Mouse (Mus musculus) urinary bladder, adult 2 months (tissue): ENCODE data around the gene Rpl36. TPM values are rescaled to one million over a fixed set of nuclear protein-coding genes. Genes with fewer than 3 reads are reported as not detected.
"Not testable (repeated sequence)": the region's sequence is repeated elsewhere in the genome, so short reads cannot be mapped to it uniquely, and the experiment has no call there.

Experiments used
- DNase-seq: peaks from one replicate; pipeline ENCODE4 v3.0.0; 2022; ENCODE audit warnings: low spot score
- polyA plus RNA-seq: library from polyadenylated mRNA; depleted of rRNA; stranded (reverse); fragments of >200 nt; gene quantifications from 2 replicates; pipeline ENCODE4 v1.2.3, GENCODE M21; 2012

Gene Rpl36
- polyA plus RNA-seq, 1 experiment: 2,588 TPM

- DNase-seq: no peak
Observed at GRCm38 (mm10) chr17:56608699-56609098, 4.5 kb upstream of the Rpl36 start.

- DNase-seq: peak; percentile 86
Observed at GRCm38 (mm10) chr17:56609452-56610171, 3.6 kb upstream of the Rpl36 start, which contains the start of gene 2410015M20Rik. Gene 2410015M20Rik, minus strand, starts transcription at chr17:56609771.

DNA sequence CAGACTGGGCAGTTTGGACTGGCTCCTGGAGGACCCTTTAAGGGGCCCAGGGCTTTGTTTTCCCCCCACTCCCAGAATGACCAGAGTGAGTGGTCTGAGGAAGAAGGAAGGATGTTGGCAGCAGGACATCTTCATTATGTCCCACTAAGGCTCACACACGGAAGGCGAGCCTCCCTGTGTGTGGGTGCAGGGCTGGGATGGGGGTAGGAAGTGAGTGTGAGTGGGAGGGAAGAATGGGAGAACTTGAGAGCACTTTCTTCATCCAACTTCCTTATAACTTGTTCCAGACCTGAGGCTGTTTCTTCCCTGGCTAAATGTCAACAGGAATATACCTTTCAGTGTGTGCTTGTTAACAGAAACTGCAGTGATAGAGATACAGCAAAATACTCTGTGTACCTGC lies 1.9 kb upstream of the Rpl36 start:
- no peak for DNase-seq

GRCm38 (mm10) chr17:56611861-56612564 lies 1.2 kb upstream of the Rpl36 start:
- DNase-seq: no peak

- not testable (repeated sequence) for DNase-seq
Observed at GRCm38 (mm10) chr17:56612565-56612939, 664 bp upstream of the Rpl36 start.

GRCm38 (mm10) chr17:56613893-56614292 lies 677 bp downstream of the Rpl36 start:
- not testable (repeated sequence) for DNase-seq

DNA sequence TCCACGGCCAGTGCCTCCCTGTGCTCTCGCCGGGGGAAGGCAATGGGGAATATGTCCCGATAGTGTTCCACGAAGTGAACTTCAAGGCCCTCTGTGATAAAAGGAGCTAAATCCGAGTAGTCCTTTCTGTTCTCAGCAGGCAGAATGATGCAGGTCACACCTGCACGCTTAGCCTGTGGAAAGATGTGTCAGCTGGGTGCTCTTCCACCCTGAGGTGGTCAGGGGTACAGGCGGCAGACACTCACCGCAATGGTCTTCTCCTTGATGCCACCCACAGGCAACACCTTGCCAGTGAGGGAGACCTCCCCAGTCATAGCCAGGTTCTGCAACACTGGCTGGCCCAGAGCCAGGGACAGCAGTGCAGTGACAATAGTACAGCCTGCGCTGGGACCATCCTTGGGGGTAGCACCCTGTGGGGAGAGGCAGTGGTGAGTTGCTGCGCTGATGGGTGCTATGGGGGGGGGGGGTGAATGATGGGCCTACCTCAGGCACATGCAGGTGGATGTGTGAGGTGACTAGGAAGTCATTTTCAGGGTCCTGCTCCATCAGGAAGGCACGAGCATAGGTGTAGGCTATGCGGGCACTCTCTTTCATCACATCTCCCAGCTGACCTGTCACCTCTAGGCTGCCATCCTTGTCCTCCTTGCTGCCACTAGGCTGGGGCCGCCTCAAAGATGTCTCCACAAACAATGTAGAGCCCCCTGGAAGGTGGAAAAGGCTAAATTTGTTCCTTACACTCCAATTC lies 1.3 kb downstream of the Rpl36 start:
- no peak for DNase-seq

DNA sequence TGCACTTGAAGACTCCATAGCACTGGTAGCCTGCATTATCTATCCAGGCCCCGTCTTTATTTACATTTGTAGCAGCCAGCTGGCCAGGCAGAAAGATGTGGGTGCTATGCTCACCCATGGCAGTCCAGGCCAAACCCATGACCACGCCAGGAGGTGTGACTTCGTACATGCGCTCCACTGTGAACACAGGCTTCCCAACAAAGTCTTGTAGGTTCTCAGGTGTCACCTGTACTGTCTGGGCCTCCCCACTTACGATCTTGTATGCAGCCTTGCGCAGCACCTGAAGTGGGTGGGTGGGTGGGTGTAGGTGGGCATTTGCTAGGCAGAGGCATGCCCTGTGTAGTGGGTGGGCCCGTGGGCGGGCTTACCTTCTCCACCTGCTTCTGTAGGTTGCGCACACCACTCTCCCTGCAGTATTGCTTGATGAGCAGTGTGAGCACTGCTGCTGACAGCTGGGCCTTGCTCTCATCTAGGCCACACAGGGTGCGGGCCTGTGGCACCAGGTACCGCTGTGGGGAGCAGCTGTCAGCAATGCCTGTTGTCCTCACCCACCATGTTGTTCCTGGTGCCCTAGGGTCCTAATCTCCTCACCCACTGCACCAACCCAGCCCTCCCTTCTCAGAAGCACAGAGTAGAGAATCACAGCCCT lies 2.0 kb downstream of the Rpl36 start:
- no peak for DNase-seq

DNA sequence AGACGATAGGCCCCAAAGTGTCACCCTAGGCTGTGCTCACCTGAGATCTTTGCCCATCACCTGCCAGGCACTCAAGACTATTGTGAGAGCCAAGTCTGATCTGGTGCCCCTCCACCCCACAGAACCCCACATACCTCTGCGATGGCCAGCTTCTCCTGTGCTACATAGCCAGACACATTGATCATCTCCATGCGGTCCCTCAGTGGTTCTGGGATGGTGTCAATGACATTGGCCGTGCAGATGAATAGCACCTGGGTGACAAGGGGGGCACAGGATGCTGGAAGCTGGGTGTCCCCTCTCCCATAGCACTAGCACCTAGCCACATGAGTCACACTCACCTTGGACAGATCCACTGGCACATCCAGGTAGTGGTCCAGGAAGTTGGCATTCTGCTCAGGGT lies 2.6 kb downstream of the Rpl36 start:
- DNase-seq: no peak

DNA sequence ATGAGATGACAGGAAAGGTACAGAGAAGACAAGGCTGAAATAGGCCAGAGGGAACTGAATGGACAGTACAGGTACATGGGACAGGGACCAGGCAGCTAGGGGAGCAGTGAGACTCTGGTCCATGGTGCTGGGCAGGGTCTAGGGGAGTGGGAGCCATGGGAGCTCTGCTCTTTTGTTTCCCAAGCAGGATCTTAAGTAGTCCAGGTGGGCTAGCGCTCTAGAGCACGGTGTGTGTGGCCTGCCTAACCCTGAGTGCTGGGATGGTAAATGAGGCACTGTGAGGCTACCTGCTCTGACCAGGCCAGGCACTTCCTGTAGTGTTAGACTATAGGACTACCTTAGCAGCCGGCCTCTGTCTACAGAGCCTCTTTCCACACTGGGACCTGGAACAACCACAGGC lies 3.5 kb downstream of the Rpl36 start:
- no peak for DNase-seq

GRCm38 (mm10) chr17:56617628-56618027 lies 4.4 kb downstream of the Rpl36 start:
- no peak for DNase-seq

GRCm38 (mm10) chr17:56625495-56625894 lies 12.3 kb downstream of the Rpl36 start:
- no peak for DNase-seq

- no peak for DNase-seq
Observed at GRCm38 (mm10) chr17:56626260-56626659, 13.0 kb downstream of the Rpl36 start.

- peak; percentile 86 for DNase-seq
Observed at GRCm38 (mm10) chr17:56626754-56627470, 13.7 kb downstream of the Rpl36 start, which contains the start of gene Lonp1. Gene Lonp1, minus strand, starts transcription at chr17:56626887.

DNA sequence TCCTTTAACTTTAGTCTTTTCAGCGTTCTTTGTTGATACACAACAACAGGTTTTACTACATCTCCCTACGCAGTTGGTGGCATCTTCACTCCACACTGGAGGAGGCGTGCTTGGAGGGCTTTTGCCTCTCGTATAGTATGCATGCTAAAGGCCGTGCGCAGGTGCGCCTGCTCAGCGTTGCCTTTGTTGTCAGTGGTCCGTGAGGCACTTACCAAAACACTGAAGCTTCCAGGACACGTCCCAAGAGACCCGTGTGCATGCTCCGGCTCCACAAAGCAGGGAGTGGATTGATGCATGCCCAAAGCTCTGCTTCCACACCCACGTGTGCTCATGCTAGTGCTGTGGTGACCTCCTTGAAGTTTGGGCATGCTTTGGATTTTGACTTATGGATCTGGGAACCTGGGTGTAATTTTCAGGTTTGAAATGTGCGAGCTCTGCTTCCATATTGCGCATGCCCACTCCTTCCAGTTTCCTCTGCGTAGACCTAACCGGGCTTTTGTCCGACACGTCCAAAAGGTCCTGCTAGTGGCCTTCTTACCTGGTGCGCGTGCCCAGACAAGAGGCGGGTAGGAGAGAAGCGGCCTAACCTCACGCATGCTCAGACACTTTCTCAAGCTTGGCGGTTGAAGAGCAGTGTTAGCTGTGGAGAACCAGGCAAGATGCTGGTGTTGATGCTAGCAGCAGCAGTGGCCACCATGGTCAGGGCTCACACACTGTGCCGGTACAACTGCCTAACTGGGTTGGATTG lies 14.5 kb downstream of the Rpl36 start, which contains the start of gene Catsperd:
Gene Catsperd (plus strand): TSS at position 614 of the 748 bp plus-strand sequence.
- DNase-seq: no peak

DNA sequence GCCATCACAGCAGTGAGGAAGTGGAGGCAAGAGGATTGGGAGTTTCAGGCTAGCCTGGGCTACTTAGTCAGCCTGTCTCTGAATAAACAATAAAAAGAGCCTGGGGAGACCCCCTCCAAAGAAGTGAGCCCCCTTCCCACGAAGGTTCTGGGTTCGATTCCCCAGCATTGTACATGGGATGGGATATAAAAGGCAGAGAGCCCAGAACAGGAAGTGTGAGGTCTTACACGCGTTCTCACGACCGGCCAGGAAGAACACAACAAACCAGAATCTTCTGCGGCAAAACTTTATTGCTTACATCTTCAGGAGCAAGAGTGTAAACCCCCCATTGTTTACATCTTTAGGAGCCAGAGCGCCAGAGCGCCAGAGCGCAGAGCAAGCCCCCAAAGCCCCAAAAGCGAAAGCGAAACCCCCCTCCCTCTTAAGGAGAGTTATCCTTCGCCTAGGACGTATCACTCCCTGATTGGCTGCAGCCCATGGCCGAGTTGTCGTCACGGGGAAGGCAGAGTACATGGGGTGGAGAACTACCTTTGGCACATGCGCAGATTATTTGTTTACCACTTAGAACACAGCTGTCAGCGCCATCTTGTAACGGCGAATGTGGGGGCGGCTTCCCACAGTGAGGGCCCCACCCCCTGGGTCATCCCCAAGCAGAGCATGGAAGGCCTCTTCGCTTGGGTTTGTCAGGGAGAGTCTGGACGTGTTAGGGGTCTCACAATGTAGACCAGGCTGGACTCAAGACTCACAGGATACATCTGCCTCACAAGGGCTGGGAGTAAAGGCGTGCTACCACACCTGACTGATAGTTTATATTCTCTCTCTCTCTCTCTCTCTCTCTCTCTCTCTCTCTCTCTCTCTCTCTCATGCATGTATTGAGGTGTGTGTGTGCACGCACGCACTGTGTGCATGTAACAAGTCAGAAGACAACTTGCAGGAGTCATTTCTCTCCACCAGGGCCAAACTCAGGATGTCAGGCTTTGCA lies 16.9 kb downstream of the Rpl36 start:
- not testable (repeated sequence) for DNase-seq

DNA sequence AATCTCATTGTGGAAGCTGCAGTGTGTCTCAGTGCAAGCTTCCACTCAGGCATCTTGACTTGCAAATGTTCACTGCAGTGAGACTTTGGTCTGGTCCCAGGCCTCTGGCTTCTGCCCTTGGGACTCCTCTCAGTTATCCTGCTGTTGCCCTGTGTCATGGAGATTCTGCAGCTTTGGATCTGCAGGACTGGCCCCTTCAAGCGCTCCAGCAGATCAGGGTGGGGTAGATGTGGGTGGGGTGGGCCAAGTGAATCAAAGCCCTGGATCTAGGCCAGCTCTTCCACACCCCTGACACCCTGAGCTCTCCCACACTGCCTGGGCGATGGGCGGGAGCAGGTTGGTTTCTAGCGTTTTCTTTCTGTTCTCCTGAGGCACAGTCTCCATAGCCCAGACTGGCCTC lies 18.6 kb downstream of the Rpl36 start:
- DNase-seq: no peak

DNA sequence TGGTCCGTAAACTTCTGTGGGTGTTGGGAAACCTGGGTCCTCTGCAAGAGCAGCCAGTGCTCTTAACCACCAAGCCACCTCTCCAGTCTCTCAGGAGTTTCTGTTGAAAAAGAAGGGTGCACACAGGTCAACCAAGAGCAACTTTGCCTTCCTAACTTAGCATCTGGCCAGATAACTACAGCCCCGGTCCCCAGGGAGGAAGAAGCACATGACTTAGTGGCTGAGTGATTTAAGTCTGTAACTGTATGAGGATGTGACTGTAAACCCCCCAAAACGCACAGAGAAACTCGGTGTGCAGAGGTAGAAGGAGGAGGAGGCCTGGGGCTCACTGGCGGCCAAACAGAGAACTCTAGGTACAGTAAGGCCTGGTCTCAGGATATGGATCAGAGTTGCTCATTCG lies 20.8 kb downstream of the Rpl36 start:
- DNase-seq: no peak

GRCm38 (mm10) chr17:56643237-56643636 lies 30.0 kb downstream of the Rpl36 start:
- no peak for DNase-seq
